Mouse (Mus musculus) cortical plate, adult 2 months (tissue): ENCODE measurements at regions not wholly inside any gene's neighbourhood (a gene's known extent, or its start where the extent isn't known, plus 50 kb on each side); places are given as distances from the start of the nearest gene placed in this dataset.

Experiments used
- CTCF ChIP-seq: fragments of 200-500 bp; IDR thresholded peaks from 2 replicates; pipeline ENCODE4 v1.5.1; 2011; ENCODE audit warnings: mild to moderate bottlenecking, control low read depth, low read length; ENCODE audit not compliant: insufficient read depth; ENCODE audit errors: extremely low read depth
- POLR2A ChIP-seq: fragments of 200-500 bp; IDR thresholded peaks from 2 replicates; pipeline ENCODE4 v1.6.1; 2011; ENCODE audit warnings: mild to moderate bottlenecking, low read length, control low read depth; ENCODE audit not compliant: insufficient read depth; ENCODE audit errors: extremely low read depth

DNA sequence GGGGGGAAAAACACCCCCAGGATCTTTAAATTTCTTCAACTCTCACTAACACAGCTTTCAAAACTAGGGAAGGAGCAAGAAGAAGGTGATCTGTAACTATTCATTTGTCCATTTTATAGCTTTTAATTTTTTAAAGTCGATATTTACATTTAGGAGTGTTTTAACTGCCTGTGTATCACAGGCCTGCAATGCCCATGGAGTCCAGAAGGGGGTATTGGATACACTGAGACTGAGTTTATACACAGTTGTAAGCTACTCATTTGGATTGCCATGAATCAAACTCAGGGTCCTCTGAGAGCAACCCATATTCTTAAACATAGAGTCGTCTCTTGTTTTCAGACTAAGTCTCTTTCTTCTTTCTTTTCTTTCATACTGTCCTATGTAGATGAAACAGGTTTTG lies 679.1 kb downstream of the Kcna4 start:
- TF ChIP-seq CTCF = no peak
- no peak for TF ChIP-seq POLR2A
